Comparison of ENCODE assay signal across 26 mouse cellular contexts in genomic region chr19:37100689-37101088, GRCm38 (mm10).
DNase-seq lines count a peak whose midpoint lies in the region; ATAC-seq lines count a peak whose summit lies in the region.
"Had no signal": no experiment of that assay in that cellular context is flagged by ENCODE, and none has a peak within 500 bp of the region (broad histone marks: within the 10 kb centered on the region; RNA-seq: fewer than 3 reads in every experiment).

No protein-coding gene starts in this region.

- peak; percentile 85 for DNase-seq in heart, embryonic 10.5 days (ENCODE audit: low spot score)
- no peak for DNase-seq in heart, postnatal 36 days
- peak; percentile 37 for DNase-seq in c-Kit-positive CD71-positive TER-119-positive erythroid progenitor cells, embryonic 14.5 days (ENCODE audit: low spot score)
- peak; percentile 49 for DNase-seq in liver, embryonic 13.5 days
- DNase-seq in layer of hippocampus, postnatal 10 days (ENCODE audit: low spot score in 2 of 2), result no peak
- no peak for DNase-seq in adrenal gland, adult 2 months
- DNase-seq: adrenal gland, postnatal 36 days; cerebellum, adult 2 months; cerebellum, postnatal 36 days; gastrocnemius, postnatal 36 days; heart, postnatal 14 days; kidney, adult 11 months; kidney, postnatal 36 days; lung, postnatal 36 days; right cerebral cortex, adult 18-20 months; right cerebral cortex, postnatal 4 days; thymus, adult 2 months had no signal

- H3K27ac ChIP-seq in heart, embryonic 10.5 days, result no peak overlapping the region
- H3K27ac ChIP-seq in liver, embryonic 13.5 days, result peak overlapping the region; percentile 29; the same call in 1 of the 2 replicates
- no peak overlapping the region for H3K27ac ChIP-seq in stomach, embryonic 15.5 days
- H3K27ac ChIP-seq: heart, embryonic 13.5 days; hindbrain, embryonic 13.5 days; kidney, embryonic 15.5 days; lung, embryonic 15.5 days; midbrain, embryonic 10.5 days; neural tube, embryonic 15.5 days had no signal

- H3K4me1 ChIP-seq in heart, embryonic 10.5 days, result no peaks in the 10 kb centered on the region
- peaks cover 25% of the 10 kb centered on the region for H3K4me1 ChIP-seq in liver, embryonic 13.5 days (replicated peaks)
- no peaks in the 10 kb centered on the region for H3K4me1 ChIP-seq in stomach, embryonic 15.5 days
- H3K4me1 ChIP-seq: hindbrain, embryonic 13.5 days; kidney, embryonic 15.5 days; lung, embryonic 15.5 days; midbrain, embryonic 10.5 days; neural tube, embryonic 15.5 days had no signal

- H3K9me3 ChIP-seq in heart, embryonic 10.5 days, result no peaks in the 10 kb centered on the region
- no peaks in the 10 kb centered on the region for H3K9me3 ChIP-seq in liver, embryonic 13.5 days (replicated peaks)
- no peaks in the 10 kb centered on the region for H3K9me3 ChIP-seq in stomach, embryonic 15.5 days
- H3K9me3 ChIP-seq: heart, embryonic 13.5 days; hindbrain, embryonic 13.5 days; kidney, embryonic 15.5 days; lung, embryonic 15.5 days; midbrain, embryonic 10.5 days; neural tube, embryonic 15.5 days had no signal

- H3K4me2 ChIP-seq in liver, embryonic 13.5 days, result peak overlapping the region; percentile 12; the same call in 1 of the 2 replicates
- no peak overlapping the region for H3K4me2 ChIP-seq in stomach, embryonic 15.5 days
- H3K4me2 ChIP-seq: heart, embryonic 13.5 days; hindbrain, embryonic 13.5 days; kidney, embryonic 15.5 days; lung, embryonic 15.5 days; neural tube, embryonic 15.5 days had no signal

- intact Hi-C loops in heart, postnatal 36 days (cut with DNase I), result no loop called here

- WGBS in heart, embryonic 10.5 days, result 79% methylated on average over 2 of the region's 2 CpGs
- 54% methylated on average over 2 of the region's 2 CpGs for WGBS in liver, embryonic 13.5 days (ENCODE audit: insufficient replicate concordance)
- 86% methylated on average over 2 of the region's 2 CpGs for WGBS in stomach, embryonic 15.5 days

- no peaks in the 10 kb centered on the region for H3K27me3 ChIP-seq in heart, embryonic 10.5 days (ENCODE audit: insufficient read depth, poor library complexity, severe bottlenecking)
- H3K27me3 ChIP-seq in liver, embryonic 13.5 days, result no peaks in the 10 kb centered on the region
- H3K27me3 ChIP-seq in stomach, embryonic 15.5 days (replicated peaks), result no peaks in the 10 kb centered on the region
- H3K27me3 ChIP-seq: heart, embryonic 13.5 days; hindbrain, embryonic 13.5 days; kidney, embryonic 15.5 days; lung, embryonic 15.5 days; neural tube, embryonic 15.5 days had no signal

- no peak overlapping the region for H3K4me3 ChIP-seq in heart, embryonic 10.5 days
- no peak overlapping the region for H3K4me3 ChIP-seq in liver, embryonic 13.5 days (replicated peaks)
- H3K4me3 ChIP-seq in stomach, embryonic 15.5 days (replicated peaks), result no peak overlapping the region
- H3K4me3 ChIP-seq: heart, embryonic 13.5 days; hindbrain, embryonic 13.5 days; kidney, embryonic 15.5 days; lung, embryonic 15.5 days; midbrain, embryonic 10.5 days; neural tube, embryonic 15.5 days had no signal

- H3K9ac ChIP-seq in liver, embryonic 13.5 days, result no peak overlapping the region
- H3K9ac ChIP-seq in stomach, embryonic 15.5 days, result no peak overlapping the region
- H3K9ac ChIP-seq: heart, embryonic 13.5 days; hindbrain, embryonic 13.5 days; kidney, embryonic 15.5 days; lung, embryonic 15.5 days; neural tube, embryonic 15.5 days had no signal

- H3K36me3 ChIP-seq in heart, embryonic 10.5 days, result no peaks in the 10 kb centered on the region
- H3K36me3 ChIP-seq in liver, embryonic 13.5 days, result no peaks in the 10 kb centered on the region
- no peaks in the 10 kb centered on the region for H3K36me3 ChIP-seq in stomach, embryonic 15.5 days
- H3K36me3 ChIP-seq: heart, embryonic 13.5 days; hindbrain, embryonic 13.5 days; kidney, embryonic 15.5 days; lung, embryonic 15.5 days; midbrain, embryonic 10.5 days; neural tube, embryonic 15.5 days had no signal

- ATAC-seq in liver, embryonic 13.5 days (ENCODE audit: low read depth), result peak; percentile 100
- peak; percentile 60; the same call in 1 of the 2 replicates for ATAC-seq in stomach, embryonic 15.5 days (ENCODE audit: insufficient read depth, low FRiP score, low read depth)
- ATAC-seq: CD4-positive, CD25-positive, alpha-beta regulatory T cell, adult 4 months; forebrain, embryonic 16.5 days had no signal

Comparison
In these comparisons a context has a peak if more than half of its experiments do, and no peak if none do; other contexts are left out.
1. DNase-seq: peak in heart, embryonic 10.5 days (single experiment), c-Kit-positive CD71-positive TER-119-positive erythroid progenitor cells, embryonic 14.5 days (single experiment) and liver, embryonic 13.5 days (single experiment); none in heart, postnatal 36 days (0 of 2), layer of hippocampus, postnatal 10 days (0 of 2) and adrenal gland, adult 2 months (single experiment).